Mouse (Mus musculus): ENCODE measurements around the gene Cap1.

DNA sequence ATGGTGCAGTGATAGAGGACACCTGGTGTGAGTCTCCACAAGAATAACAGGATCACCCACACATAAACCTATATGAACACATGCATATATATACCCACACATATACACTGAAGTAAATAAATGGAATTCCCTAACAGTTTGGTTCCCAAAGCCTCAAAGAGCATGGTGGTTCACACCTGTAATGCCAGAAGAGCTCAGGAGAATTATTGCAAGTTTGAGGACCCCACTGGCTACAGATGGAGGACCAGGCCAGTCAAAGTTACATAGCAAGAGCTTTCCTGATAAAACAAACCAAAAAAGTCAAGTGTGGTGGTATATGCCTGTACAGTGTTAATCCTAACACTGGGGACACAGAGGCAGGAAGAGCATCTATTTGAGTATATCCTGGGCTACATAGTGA is 34.3 kb downstream of the Cap1 start:
- no peak for TF ChIP-seq ZC3H11A (IDR thresholded peaks at IDR 0.05; ENCODE audit: borderline replicate concordance, low read depth, low read length)
- TF ChIP-seq MAFK (IDR thresholded peaks at IDR 0.05; ENCODE audit: insufficient read depth, low read depth, low read length), result no peak
